Mouse (Mus musculus) stomach, embryonic 16.5 days (tissue): ENCODE data around the gene BC025920. TPM values are rescaled to one million over a fixed set of nuclear protein-coding genes. Genes with fewer than 3 reads are reported as not detected.

Experiments
- ATAC-seq: fragments of 200-750 bp; cut with Nextera tagmentation; 2 replicates; pipeline ENCODE4 v1.8.0; 2017; ENCODE audit warnings: moderate number of reproducible peaks, moderate TSS enrichment; ENCODE audit not compliant: insufficient read depth, low FRiP score
- H3K27ac ChIP-seq: fragments of 300-500 bp; sonication (generic); 2 replicates; pipeline ENCODE4 v1.5.1; 2014; ENCODE audit warnings: low read length
- H3K27me3 ChIP-seq: fragments of 300-500 bp; sonication (generic); 2 replicates; pipeline ENCODE4 v1.6.1; 2014; ENCODE audit warnings: low read length, control low read depth, mixed read lengths; ENCODE audit not compliant: control insufficient read depth, insufficient read depth
- H3K36me3 ChIP-seq: fragments of 300-500 bp; sonication (generic); 2 replicates; pipeline ENCODE4 v1.6.1; 2014; ENCODE audit warnings: low read length; ENCODE audit not compliant: control insufficient read depth, insufficient read depth
- H3K4me1 ChIP-seq: fragments of 300-500 bp; sonication (generic); 2 replicates; pipeline ENCODE4 v1.6.1; 2014; ENCODE audit warnings: low read length, control low read depth, mixed read lengths; ENCODE audit not compliant: control insufficient read depth, insufficient read depth
- H3K4me2 ChIP-seq: fragments of 300-500 bp; sonication (generic); 2 replicates; pipeline ENCODE4 v1.6.1; 2014; ENCODE audit warnings: low read depth, low read length, mixed read lengths
- H3K4me3 ChIP-seq: fragments of 300-500 bp; sonication (generic); replicated peaks from 2 replicates; pipeline ENCODE4 v1.5.1; 2014; ENCODE audit warnings: mild to moderate bottlenecking, low read length
- H3K9ac ChIP-seq: fragments of 300-500 bp; sonication (generic); 2 replicates; pipeline ENCODE4 v1.6.1; 2014; ENCODE audit warnings: low read length
- H3K9me3 ChIP-seq: fragments of 300-500 bp; sonication (generic); replicated peaks from 2 replicates; pipeline ENCODE4 v1.6.1; 2016; ENCODE audit warnings: low read length, control low read depth; ENCODE audit not compliant: control insufficient read depth
- WGBS: fragments of 180-500 bp; shearing (Covaris S2); extraction: QIAGEN DNeasy Blood & Tissue Kit; methylation state at CpG from one replicate; pipeline ENCODE4 v1.1.7; 2014; 5-methylcytosine and 5-hydroxymethylcytosine counted together
- polyA plus RNA-seq: library from polyadenylated mRNA; unstranded; fragments of >200 nt; fragmentation: Nextera tagmentation; extraction: Ambion mirVana; gene quantifications from 2 replicates; pipeline ENCODE4 v1.2.1, GENCODE M21; 2015

BC025920 gene
- polyA plus RNA-seq, 1 experiment from 2014 or later = 0.46 TPM

DNA sequence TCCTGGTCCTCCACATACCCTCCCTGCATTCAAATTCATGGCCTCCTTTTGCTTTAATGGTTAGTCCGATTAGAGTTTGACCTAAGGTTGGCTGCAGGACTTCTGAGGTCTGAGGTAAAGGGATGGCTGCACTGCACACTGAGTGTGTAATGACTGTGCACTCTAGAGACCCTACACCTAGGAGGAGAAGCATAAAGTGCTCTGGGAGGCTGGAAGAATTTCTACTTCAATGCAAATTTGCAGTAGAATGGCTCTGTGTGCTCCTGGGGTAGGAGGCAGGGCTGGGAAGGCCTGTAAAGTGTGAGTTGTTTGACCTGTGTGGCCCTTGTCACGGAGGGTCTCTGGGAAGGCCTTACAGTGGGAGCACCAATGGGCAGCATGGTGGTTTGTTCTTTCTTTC lies 50.1 kb downstream of the BC025920 start:
- ATAC-seq = no peak
- Histone ChIP-seq H3K27me3 (no peaks in the 10 kb centered on the region), H3K4me1 (no peaks in the 10 kb centered on the region), H3K36me3 (peaks cover 24% of the 10 kb centered on the region), H3K27ac (no peak overlapping the region), H3K9ac (no peak overlapping the region), H3K9me3 (peaks cover 42% of the 10 kb centered on the region), H3K4me2 (no peak overlapping the region), H3K4me3 (no peak overlapping the region)
- WGBS = 100% methylated on average over 2 of the region's 2 CpGs

Other genes with a start within 250 kb of the BC025920 start
- gene Mfsd12, start 248.8 kb upstream of the BC025920 start, polyA plus RNA-seq = 7.3 and 8.6 TPM in 2 replicates
- gene 4930404N11Rik, start 240.5 kb upstream of the BC025920 start, polyA plus RNA-seq = 2.9 and 3.0 TPM in 2 replicates
- 69.2 and 79.0 TPM in 2 replicates for gene Fzr1, start 227.8 kb upstream of the BC025920 start, polyA plus RNA-seq
- 77.4 and 79.6 TPM in 2 replicates for gene Dohh, start 221.8 kb upstream of the BC025920 start, polyA plus RNA-seq
- 3.0 and 3.8 TPM in 2 replicates for gene Gm48551, start 221.8 kb upstream of the BC025920 start, polyA plus RNA-seq
- 1.3 and 1.5 TPM in 2 replicates for gene Gm48552, start 217.3 kb upstream of the BC025920 start, polyA plus RNA-seq
- gene Smim24, start 213.2 kb upstream of the BC025920 start, polyA plus RNA-seq = 61.8 and 65.3 TPM in 2 replicates
- gene Nfic, start 150.6 kb upstream of the BC025920 start, polyA plus RNA-seq = 74.8 and 82.5 TPM in 2 replicates
- 1.3 and 1.5 TPM in 2 replicates for gene Celf5, start 123.6 kb upstream of the BC025920 start, polyA plus RNA-seq
- gene Ncln, start 109.9 kb upstream of the BC025920 start, polyA plus RNA-seq = 88.4 and 96.7 TPM in 2 replicates
- gene S1pr4, start 106.1 kb upstream of the BC025920 start, polyA plus RNA-seq = 1.2 TPM in 2 replicates
- gene Gna15, start 82.0 kb upstream of the BC025920 start, polyA plus RNA-seq = 9.0 and 11.0 TPM in 2 replicates
- gene Gna11, start 61.1 kb upstream of the BC025920 start, polyA plus RNA-seq = 101 and 105 TPM in 2 replicates
- gene Aes, start 46.8 kb upstream of the BC025920 start, polyA plus RNA-seq = 325 and 351 TPM in 2 replicates
- 20.6 and 23.6 TPM in 2 replicates for gene Tle2, start 31.7 kb upstream of the BC025920 start, polyA plus RNA-seq
- 26.0 and 31.2 TPM in 2 replicates for gene Tle6, start 5.2 kb upstream of the BC025920 start, polyA plus RNA-seq
- gene Sirt6, start 21.5 kb downstream of the BC025920 start, polyA plus RNA-seq = 28.6 and 33.6 TPM in 2 replicates
- 9.9 and 11.1 TPM in 2 replicates for gene Ankrd24, start 22.3 kb downstream of the BC025920 start, polyA plus RNA-seq
- gene Gm10778, start 42.8 kb downstream of the BC025920 start, polyA plus RNA-seq = 3.8 and 4.0 TPM in 2 replicates
- gene Zfp433, start 98.6 kb downstream of the BC025920 start, polyA plus RNA-seq = 12.2 and 15.2 TPM in 2 replicates
- 5.9 and 6.6 TPM in 2 replicates for gene Gm3055, start 164.9 kb downstream of the BC025920 start, polyA plus RNA-seq
- gene Gm4767, start 205.9 kb downstream of the BC025920 start, polyA plus RNA-seq = 2.2 and 2.9 TPM in 2 replicates